Mouse (Mus musculus): Measurements from ENCODE around the gene Gtf3c6.

- no peak for TF ChIP-seq POLR2A (IDR thresholded peaks at IDR 0.05; ENCODE audit: low read depth, low read length)
- TF ChIP-seq CTCF (IDR thresholded peaks at IDR 0.05; ENCODE audit: extremely low read depth, insufficient read length, insufficient replicate concordance, low read depth, low read length), result no peak
These were observed 48.1 kb upstream of the Gtf3c6 start for GRCm38 (mm10) chr10:40305989-40306388.
